Mouse (Mus musculus) CD4-positive, CD25-positive, alpha-beta regulatory T cell, adult 2 months (primary cell): ENCODE results near the gene Setd1a.
"Not testable (repeated sequence)": the region's sequence is repeated elsewhere in the genome, so short reads cannot be mapped to it uniquely, and the experiment has no call there.

Source experiments
- DNase-seq: peaks from one replicate; pipeline ENCODE4 v3.0.0-alpha.2; 2012; ENCODE audit warnings: low read depth, low spot score

The Setd1a gene

DNA sequence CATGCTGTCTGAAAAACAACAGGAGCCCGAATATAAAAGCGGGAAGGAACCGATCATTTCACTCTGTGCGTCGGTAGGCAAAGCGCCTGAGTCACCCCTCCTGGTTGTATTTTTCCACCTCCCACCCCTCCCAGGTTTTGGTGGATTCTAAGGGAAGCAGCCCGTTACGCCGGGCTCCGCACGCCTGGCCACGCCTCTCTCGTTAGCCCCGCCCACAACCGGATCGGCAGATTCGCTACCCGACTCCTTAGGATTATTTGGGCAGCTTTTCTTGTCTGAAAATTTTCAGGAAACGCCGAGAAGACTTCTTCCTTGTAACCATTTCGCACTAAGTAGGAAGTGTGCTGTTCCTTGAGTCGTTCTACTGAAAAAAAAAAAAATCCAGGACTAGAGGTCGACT, at the start of gene Setd1a:
Setd1a (plus strand) TSS at position 245 of the 400 bp plus-strand sequence.
- DNase-seq: peak; percentile 87

DNA sequence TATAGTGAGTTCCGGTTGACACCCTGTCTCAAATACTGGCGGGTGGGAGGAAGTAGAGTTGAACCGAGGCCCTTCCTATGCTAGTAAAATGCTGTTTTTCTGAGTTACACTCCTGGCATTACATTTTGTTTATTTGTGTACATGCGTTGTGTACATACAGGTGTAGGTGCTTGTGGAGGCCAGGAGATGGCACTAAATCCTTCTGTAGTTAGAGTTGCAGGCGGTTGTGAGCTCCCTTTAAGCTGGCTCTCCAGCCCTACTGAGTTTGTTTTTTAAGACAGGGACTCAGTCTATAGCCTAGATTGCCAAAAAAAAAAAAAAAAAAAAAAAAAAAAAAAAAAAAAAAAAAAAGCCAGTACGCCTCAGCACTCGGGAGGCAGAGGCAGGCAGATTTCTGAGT, 48.6 kb upstream of the Setd1a start:
- DNase-seq: no peak

DNA sequence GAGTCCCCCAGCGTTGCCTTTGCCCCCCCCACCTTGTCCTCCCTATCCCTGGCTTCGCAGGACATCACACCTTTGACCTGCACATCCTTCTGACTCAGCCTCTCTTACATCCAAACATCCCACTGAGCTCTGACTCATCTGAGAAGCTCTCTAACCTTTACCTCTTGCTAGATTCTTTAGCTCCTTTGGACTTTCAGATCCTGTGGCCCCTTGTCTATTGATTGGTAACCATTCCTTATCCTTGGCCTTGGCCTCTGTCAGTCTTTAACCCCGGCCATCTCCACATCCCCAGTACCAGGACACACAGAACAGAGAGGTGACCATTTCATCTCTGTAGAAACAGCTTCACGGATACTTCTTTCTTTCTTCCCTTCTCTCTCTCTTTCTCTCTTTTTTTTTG, 46.3 kb upstream of the Setd1a start:
- no peak for DNase-seq

DNA sequence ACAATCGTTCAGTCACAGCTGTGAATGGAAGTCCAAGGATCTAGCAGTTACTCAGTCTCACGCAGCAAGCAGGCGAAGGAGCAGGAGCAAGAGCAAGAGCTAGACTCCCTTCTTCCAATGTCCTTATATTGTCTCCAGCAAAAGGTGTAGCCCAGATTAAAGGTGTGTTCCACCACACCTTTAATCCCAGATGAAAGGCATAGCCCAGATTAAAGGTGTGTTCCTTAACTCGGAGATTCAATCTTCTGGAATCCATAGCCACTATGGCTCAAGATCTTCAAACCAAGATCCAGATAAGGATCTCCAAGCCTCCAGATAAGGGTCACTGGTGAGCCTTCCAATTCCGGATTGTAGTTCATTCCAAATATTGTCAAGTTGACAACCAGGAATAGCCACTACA, 44.4 kb upstream of the Setd1a start, which contains the start of gene Ctf2:
Ctf2 (minus strand) TSS at position 101 of the 400 bp plus-strand sequence.
- DNase-seq: not testable (repeated sequence)

DNA sequence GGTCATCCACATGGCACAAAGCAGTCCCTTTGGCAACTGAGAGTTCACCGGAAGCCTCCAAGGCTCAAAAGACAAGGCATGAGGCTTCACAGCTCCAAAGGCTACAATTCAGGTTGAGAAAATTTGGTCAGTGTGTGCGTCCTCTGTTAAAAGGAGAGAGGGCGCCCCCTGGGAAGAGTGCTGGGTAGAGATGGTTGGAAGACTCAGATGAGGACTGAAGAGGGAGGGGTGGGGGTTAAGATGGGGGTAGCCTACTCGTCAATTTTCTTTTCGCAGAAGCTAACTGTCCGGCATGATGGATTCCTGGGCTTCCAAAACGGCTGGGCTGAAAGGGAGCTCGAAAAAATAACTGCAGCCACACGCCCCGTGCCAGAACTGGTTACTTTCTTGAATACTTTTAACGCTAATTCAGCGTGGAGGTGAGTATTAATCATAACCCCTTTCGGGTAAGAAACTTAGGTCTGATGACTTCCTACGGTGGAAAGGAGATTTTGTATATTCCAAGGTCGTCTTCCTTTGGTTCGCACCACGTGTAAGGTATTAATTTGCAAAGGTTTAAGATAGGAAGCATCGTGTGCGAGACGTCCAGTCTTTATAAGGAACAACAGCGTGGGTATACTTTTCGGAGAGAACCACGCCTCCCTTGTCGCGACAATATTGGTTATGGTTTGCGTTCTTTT, 32.0 kb upstream of the Setd1a start, which contains the start of gene Fbxl19:
Fbxl19 (plus strand) TSS at position 178 of the 680 bp plus-strand sequence.
- DNase-seq: peak; percentile 75

DNA sequence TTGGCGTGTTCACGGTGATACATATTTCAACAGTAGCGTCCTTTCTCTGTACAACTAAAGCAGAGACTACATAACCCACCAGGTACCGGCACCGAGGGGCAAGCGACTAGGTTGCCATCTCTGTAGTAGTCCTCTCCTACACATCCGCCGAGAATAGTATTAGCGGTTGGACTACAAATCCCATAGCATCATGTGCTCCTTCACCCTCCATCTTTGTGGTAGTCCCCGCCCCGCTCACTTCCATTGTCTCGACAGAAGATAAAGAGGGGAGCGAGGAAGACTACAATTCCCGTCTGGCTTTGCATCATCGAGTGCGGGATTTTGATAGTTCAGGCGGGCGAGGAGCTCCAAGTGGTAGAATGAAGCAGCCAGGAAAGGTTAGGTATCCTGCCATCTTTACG, 31.2 kb upstream of the Setd1a start:
- peak; percentile 93 for DNase-seq

DNA sequence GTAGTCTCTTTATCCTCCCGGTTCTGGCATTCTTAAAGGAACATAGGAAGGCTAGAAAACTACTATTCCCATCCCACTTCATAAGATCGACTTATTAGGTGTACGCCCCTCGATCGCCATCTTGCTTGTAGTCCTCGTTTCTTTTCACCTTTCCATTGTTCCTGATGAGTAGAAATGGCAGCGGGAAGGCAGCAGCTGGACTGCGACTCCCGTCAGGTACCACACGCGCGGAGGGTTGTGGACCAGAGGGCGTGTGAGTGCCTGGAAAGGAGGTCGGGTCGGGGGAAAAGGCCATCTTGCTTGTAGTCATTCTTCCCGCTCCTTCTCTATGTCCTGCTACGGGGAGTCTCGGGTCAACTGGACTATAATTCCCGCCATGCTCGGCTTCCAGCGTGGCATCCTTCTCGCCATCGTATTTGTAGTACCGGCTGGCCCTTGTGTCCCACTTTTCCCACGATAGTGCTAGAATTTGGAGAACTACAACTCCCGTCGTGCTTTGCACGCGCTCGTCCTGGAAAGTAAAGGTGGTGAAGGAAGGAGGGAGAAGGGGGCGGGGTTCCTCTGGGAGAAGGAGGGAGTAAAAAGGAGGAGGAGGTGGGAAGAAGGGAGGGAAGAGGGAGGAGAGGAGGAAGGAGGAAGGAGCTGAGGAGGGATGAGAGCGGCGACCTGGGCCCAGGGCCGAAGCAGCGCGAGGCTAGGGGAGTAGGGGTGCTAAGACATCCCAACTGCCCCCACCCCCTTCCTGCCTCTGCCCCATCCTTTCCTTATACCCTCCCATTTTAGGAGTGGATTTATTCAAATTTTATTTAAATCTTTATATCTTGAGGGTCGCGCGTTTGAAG, 30.6 kb upstream of the Setd1a start:
- peak; percentile 81 for DNase-seq

DNA sequence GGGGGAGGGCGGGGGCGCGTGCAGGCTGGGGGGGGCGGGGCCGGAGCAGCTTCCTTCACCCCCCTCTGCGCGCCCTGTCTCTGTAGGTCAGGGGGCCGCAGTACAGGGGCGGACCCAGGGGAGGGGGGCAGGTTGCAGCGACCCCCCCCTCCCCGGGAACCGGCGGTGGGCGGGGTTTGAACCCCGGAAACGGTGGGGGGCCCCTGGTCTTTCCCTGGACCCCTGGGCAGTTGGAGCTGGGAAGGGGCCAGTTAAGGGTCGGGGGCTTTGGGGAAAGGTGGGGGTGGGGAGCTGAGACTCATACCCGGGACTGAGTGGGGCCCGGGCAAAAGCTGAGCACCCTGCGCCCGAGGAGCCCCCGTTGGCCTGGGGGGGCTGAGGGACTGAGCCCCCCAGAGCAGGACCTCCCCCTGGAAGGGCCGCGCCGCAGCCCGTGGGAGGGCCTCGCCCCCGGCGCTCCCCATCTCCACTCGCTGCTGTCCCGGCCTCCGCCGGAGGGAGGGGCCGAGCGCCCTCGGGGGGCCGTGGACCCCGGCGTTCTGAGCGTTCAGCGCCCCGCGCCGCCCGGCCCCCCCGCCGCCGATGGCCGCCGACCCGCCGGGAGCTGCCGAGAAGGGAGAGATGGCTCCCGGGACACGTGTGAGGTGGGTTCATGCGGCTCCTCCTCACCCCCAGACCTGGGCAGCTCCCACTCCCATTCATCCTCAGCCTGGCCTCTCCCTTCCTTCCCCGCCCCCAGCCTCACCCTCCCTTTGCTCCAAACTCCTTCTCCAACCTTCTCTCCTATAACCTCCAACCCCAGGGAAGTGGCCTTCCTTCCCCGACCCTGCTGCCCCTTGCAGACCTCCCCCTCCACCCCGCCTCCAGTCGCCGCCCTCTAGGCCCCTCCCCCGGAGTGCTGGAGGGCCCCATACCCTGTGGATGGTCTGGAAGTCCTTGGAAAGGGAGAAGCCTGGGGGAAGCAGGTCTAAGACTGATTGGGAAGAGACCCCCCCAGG, 29.7 kb upstream of the Setd1a start:
- peak; percentile 30 for DNase-seq

DNA sequence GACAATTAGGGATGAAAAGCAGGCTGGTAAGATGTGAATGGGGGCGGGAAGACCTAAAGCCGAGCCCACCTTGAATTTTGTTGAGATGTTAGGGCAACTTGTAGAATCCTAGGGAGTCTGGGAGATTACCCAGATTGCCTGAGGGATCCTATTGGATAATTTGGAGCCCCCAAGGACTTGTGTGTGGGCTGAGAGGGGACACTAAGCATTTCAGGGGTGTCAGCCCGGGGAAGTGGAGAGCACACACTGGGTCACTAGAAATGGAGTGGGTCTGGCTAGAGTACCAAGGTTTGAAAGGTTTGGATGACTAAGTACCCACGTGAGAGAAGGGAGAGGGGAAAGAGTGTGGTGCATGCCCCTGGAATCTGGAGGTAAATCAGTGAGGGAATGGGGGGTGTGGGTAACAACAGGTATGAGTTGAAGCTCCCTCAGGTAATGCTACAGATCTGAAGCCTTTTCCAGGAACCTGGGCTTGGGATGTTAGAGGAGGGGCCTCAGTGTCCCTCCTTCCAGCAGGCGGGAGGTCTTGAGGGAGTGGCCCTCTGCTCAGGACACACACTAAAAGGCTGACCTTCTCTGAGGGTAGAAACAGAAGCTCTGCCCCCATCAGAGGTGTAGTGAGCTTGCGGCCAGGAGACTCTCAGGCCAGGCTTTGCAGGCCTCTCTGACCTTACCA, 28.8 kb upstream of the Setd1a start:
- no peak for DNase-seq

DNA sequence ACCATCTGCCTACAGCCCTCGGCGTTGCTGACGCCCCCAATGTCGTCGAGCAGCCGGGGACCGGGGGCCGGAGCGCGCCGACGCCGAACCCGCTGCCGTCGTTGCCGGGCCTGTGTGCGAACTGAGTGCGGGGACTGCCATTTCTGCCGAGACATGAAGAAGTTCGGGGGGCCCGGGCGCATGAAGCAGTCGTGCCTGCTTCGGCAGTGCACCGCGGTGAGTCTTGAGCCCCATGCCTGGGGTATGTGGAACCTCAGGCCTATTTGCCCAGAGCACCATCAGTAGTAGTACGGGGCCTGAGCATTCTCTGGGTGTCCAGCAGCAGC, 28.3 kb upstream of the Setd1a start:
- no peak for DNase-seq

DNA sequence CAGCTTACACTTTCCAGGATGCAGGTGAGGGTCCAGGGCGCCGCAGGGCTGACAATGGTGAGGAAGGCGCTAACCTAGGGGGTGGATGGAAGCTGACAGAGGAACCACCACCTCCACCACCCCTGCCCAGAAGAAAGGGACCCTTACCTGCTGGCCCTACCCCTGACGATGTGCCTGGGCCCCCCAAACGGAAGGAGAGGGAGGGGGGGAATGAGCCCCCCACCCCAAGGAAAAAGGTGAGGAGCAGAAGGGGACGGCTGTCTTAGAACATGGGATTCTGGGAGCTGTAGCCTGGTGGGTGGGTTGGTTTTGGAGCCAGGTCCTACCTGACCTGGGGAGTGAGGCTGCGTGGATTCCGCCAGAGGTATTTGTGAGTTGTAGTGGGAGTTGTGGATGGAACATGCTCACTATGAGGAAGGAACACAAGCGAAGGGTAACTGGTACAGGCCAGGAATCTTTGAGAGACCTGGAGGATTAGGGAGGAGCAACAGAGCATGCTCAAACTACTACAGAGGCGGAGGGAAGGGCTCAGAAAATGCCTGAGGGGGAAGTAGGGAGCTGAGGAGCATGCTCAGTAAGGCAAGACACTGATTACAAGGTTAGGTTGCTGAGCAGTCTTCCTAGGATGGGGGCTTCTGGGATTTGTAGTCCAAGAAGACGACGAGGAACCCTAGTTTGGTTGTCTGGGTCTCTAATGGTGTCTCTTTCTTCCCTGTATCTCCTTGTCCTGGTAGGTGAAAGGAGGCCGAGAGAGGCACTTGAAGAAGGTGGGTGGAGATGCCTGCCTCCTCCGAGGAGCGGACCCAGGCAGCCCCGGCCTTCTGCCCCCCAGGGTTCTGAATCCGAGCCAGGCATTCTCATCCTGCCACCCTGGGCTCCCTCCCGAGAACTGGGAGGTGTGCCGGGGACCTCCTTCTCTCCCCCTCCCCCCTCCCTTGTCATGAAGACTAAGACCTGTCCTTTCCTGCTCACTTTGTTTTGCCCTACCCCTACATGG, 26.0 kb upstream of the Setd1a start:
- no peak for DNase-seq

DNA sequence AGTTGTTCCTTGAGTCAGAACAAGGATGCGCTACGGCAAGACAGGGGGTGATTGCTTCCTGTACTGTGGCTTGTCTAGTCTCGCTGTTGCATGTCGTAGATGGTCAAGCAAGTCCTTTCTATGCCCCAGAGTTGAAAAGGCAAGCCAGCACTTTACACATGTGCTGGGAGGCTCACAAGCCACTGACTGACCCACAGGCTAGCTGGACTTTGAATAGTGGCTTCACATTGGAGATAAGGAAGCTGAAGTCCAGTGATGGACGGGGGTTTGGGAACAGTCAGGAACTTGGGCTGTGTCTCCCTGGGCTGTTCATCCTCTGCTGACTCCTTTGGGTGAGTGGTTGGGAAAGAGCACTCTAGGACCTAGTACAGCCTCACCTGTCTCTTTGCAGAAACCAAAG, 24.9 kb upstream of the Setd1a start:
- DNase-seq: no peak

DNA sequence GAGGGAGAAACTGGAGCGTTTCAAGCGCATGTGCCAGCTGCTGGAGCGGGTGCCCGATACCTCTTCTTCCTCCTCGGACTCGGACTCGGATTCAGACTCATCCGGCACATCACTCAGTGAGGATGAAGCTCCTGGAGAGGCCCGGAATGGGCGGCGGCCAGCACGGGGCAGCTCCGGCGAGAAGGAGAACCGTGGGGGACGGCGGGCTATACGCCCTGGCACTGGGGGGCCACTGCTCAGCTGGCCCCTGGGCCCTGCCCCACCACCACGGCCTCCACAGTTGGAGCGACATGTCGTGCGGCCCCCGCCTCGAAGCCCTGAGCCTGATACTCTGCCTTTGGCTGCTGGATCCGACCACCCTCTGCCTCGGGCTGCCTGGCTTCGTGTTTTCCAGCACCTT, 24.4 kb upstream of the Setd1a start:
- no peak for DNase-seq

DNA sequence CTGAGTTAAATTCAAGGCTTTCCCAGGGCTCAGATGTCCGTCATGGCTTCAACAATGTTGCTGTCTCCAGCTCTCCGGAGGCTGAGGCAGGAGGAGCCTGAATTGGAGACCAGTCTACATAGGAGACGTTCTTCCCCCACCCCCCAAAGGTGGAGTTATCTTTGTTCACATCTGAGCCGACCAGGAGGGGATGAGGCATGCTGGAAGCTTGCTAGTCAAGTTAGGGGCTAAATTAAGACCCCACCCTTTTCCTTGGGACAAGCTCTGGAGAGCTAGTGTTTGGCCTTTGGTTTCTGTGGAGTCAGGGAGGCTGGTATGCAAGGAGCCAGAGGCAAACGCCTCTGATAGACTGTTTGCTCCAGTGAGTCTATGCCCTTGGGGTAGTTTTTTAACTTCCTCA, 23.3 kb upstream of the Setd1a start:
- DNase-seq: no peak

DNA sequence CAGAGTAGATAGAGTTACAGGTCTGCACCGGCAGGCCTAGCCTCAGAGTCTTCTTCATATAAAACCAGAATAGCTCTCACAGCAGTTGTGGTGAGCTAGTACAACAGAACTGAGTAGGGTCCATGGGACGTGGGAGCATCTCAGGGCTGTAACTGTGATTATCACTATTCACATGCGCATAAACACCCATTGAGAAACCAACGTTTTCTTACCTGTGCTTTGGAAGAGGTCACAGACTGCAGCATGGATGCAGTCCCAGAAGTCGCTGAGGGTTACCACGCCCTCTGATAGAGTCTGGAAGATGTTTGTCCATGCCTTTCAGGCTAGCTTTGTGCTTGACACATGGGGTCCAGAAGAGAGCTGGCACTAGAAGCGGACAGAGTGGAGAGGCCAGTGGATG, 22.7 kb upstream of the Setd1a start:
- no peak for DNase-seq

DNA sequence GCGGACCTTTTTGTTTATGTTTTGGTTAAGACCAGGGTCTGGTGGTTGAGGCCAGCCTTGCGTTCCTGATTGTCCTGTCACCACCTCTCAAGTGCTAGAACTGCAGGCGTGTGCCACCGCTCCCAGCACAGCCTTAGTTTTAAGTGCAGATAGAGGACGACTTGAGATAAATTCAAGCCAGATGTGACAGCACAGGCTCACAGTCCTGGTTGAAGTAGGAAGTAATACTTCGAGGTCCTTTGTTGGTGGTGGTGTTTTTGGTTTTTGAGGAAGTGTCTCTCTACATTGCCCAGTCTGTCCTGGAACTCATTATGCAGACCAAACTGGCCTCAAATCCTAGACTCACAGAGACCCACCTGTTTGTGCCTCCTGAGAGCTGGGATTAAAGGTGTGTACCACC, 16.8 kb upstream of the Setd1a start:
- no peak for DNase-seq

DNA sequence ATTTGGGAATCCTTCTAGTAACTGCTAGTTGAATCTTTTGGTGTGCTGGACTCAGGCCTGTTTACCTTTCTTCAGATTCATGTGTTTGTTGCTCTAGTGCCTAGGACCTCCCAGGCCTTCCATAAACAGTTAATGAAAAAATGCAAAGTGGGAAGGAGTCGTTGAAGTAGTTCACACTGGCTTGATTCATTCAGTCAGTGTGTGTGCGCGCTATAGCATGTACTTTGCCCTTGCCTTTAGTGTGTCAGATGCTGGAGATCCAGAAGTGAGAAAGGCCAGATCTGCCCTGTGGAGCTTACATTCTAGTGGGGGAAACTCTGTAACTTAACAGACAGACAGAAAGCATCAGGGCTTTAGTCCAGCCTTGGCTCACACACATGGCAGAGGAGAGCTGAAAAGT, 16.0 kb upstream of the Setd1a start:
- DNase-seq: no peak

DNA sequence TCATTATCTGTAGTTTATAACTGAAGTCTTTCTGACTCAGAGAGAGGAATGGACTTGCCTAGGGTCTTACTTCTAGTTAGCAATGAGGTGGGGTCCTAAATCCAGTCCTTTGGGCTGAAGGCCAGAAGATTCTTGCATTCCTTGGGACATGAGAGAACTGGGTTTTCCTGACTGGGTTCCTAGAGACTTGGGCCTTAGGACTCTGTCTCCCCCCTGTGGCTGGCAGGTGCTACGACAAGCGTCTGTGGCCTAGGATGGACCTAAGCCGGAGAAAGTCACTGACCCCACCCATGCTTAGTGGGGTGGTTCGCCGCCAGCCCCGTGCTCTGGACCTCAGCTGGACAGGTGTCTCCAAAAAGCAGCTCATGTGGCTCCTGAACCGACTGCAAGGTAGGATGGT, 15.4 kb upstream of the Setd1a start:
- peak; percentile 79 for DNase-seq

DNA sequence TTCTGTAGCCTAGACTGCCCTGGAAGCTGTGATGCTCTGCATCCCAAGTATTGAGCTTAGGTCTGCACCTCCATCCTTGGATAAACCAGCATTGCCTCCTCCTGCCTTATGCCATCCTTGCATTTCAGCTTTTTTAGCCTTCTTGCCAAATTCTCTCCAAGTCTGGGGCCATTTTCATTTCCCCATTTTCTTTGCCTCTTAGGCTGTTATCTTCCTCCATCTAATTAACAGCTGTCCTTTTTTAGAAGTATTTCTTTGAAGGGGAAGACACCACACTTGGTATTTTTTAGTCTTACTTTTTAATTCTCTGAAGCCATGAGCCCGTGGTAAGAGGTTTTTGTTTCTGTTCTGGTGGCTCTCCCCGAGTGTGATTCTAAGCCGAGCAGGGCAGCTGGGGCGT, 12.8 kb upstream of the Setd1a start:
- DNase-seq: no peak

DNA sequence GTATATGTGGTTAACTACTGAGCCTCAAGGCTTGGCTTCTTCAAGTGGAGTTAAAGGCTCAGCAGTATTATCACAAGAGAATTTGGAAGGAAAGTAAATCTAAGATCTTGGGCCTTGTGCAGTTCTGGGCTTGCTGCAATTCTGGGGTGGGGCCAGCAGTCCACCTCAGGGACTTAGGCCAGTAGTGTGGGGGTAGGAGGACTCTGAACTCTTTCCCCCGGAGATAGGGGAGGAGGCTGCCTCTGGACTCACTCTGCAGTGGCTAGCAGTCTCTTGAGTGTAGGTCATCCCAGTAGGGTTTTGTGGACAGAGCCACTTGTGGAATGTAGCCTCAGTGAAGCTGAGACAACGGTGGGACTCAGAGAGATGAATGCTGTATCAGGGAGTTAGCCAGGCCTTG, 10.7 kb upstream of the Setd1a start:
- DNase-seq: no peak
